Mouse (Mus musculus) spleen, adult 2 months (tissue): ENCODE data around the gene Mmp28. TPM values are rescaled to one million over a fixed set of nuclear protein-coding genes. Genes with fewer than 3 reads are reported as not detected.

Experiments used
- DNase-seq, 2 experiments: peaks; one replicate each; pipeline versions ENCODE4 v3.0.0 to v3.0.0-alpha.2; 2012 to 2021; ENCODE audit warnings: low spot score in 2 of 2, low read depth in 1 of 2
- H3K27ac ChIP-seq: fragments of 200-500 bp; 2 replicates; pipeline ENCODE4 v1.5.1; 2012; ENCODE audit warnings: low read length, inconsistent platforms; ENCODE audit not compliant: insufficient read depth
- H3K27me3 ChIP-seq: fragments of 200-500 bp; 2 replicates; pipeline ENCODE4 v1.6.1; 2012; ENCODE audit warnings: mild to moderate bottlenecking, moderate library complexity, low read length, inconsistent platforms; ENCODE audit not compliant: control insufficient read depth, insufficient read depth
- H3K36me3 ChIP-seq: fragments of 200-500 bp; 2 replicates; pipeline ENCODE4 v1.6.1; 2012; ENCODE audit warnings: mild to moderate bottlenecking, low read length, inconsistent platforms; ENCODE audit not compliant: control insufficient read depth, insufficient read depth
- H3K4me1 ChIP-seq: fragments of 200-500 bp; 2 replicates; pipeline ENCODE4 v1.6.1; 2011; ENCODE audit warnings: inconsistent platforms; ENCODE audit not compliant: control insufficient read depth, insufficient read depth, insufficient read length
- H3K4me3 ChIP-seq: fragments of 200-500 bp; 2 replicates; pipeline ENCODE4 v1.5.1; 2011; ENCODE audit warnings: mild to moderate bottlenecking, inconsistent platforms; ENCODE audit not compliant: insufficient read depth, insufficient read length; ENCODE audit errors: extremely low read depth
- CTCF ChIP-seq: fragments of 200-500 bp; IDR thresholded peaks from 2 replicates; pipeline ENCODE4 v1.5.1; 2011; ENCODE audit warnings: mild to moderate bottlenecking, inconsistent platforms; ENCODE audit not compliant: insufficient read depth, insufficient read length, insufficient replicate concordance; ENCODE audit errors: extremely low read depth
- POLR2A ChIP-seq: fragments of 200-500 bp; IDR thresholded peaks from 2 replicates; pipeline ENCODE4 v1.6.1; 2011; ENCODE audit warnings: low read depth, low read length, inconsistent platforms
- WGBS: fragments of 180-500 bp; shearing (Covaris S2); methylation state at CpG from one replicate; pipeline ENCODE4 v1.1.7; 2018; 5-methylcytosine and 5-hydroxymethylcytosine counted together
- polyA plus RNA-seq: library from polyadenylated mRNA; depleted of rRNA; stranded (reverse); fragments of >200 nt; gene quantifications from 2 replicates; pipeline ENCODE4 v1.2.3, GENCODE M21; 2012

Gene Mmp28
- polyA plus RNA-seq, 1 experiment = 6.3 TPM

DNA sequence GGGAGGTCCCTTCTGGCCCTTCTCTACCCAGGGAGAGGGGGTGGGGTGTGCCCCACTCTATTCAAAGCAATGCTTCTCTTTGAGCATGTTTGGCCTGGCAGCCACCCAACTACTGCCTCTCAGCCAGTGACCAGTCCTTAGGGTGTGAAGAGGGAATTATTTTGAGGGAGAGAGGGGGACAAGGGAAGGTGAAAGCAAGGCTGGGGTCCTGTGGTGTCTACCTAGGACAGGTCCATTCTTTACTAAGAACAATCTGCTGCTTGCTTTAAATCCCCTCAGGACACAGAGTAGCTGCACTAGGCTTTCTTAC lies 14.0 kb downstream of the Mmp28 start:
- no peak overlapping the region for H3K27ac ChIP-seq
- no peak for TF ChIP-seq POLR2A
- TF ChIP-seq CTCF = no peak
- no peak overlapping the region for H3K4me3 ChIP-seq
- H3K36me3 ChIP-seq = no peaks in the 10 kb centered on the region
- H3K27me3 ChIP-seq = no peaks in the 10 kb centered on the region
- DNase-seq = no peak
- H3K4me1 ChIP-seq = peaks cover 5% of the 10 kb centered on the region; the same call in 1 of the 2 replicates

DNA sequence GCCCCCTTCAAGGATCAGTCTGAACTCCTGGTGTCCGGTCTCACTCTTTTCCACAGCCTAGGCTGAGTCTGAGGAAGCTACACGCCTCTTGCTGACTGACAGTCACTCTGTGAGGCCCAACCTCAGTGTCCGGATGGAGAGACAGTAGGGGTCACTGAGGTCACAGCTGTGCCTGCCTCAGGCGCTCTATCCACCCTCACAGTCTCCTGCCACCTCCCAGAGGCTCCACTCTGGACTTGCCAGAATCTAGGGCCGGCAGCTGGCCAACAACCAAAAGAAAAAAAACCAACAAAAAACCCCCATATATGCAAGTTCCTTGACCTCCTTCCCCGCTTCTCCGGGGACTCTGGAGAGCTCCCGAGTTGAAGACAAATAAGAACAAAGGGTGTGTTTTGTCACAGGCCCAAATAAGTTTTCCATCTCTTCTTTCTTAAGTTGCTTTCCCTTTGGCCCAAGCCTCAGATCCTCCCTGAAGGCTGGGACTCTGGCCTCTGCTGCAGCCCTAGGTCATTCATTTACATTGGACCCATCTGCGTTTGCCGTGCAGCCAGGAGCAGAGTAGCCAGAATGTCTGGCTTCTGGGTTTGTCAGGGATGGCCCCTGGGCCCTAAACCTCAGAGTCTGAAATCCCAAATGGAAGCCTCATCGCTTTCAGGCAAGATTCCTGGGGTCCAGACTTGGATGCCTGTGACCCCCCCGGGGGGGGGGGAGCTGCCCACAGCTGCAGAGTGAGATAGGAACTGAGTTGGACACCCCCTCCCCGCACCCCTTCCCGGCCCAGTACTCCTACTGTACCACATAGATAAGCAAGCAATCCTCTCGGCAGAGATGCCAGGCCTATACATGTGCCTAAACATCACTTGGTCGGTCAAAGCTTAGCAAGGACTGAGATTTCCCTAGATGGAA lies 14.6 kb downstream of the Mmp28 start:
- 77% methylated on average over 16 of the region's 16 CpGs for WGBS
- Histone ChIP-seq H3K4me3 (no peak overlapping the region), H3K36me3 (no peaks in the 10 kb centered on the region), H3K27ac (no peak overlapping the region), H3K27me3 (no peaks in the 10 kb centered on the region), H3K4me1 (peaks cover 5% of the 10 kb centered on the region; the same call in 1 of the 2 replicates)
- no peak for TF ChIP-seq CTCF
- TF ChIP-seq POLR2A = no peak
- no peak for DNase-seq

DNA sequence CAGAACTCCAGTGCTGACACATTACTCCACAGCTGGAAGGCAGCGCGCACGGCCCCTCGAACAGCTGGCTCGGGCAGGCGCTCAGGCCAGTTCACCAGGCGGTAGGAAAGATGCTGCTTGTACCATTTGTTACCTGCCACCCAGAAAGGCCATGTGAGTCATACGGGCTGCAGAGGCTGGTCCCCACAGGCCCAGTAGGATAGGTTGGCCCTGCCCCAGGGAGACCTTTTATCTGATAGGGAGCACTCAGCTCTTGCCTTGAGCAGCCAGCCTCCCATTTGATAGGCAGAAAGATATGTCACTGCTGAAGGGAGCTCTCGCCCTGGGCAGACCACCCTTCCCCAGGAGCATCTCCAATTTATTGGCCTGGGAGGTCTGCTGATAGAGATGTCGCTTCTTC lies 15.3 kb downstream of the Mmp28 start:
- 84% methylated on average over 10 of the region's 10 CpGs for WGBS
- no peak for DNase-seq
- TF ChIP-seq POLR2A (no peak), CTCF (no peak)
- Histone ChIP-seq H3K27me3 (no peaks in the 10 kb centered on the region; the same call in 1 of the 2 replicates), H3K27ac (no peak overlapping the region), H3K4me3 (no peak overlapping the region), H3K4me1 (peaks cover 5% of the 10 kb centered on the region; the same call in 1 of the 2 replicates), H3K36me3 (no peaks in the 10 kb centered on the region)

DNA sequence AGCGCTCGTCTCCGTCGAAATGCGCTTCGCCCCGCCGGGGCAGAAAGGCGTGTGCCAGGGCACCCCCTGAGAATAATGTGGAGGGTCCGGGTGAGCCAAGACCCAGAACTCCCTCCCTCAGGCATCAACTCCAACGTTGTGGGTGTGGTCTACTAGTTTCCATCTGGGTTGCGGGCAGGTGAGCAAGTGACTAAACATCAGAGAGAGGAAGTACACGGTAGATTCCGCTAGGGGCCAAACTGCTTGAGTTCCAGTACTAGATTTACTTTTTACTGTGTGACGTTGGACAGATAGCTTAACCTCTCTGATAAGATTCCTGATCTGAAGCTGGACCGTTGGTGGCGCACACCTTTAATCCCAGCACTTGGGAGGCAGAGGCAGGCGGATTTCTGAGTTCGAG lies 17.9 kb downstream of the Mmp28 start:
- no peak overlapping the region for H3K27ac ChIP-seq
- peaks cover 5% of the 10 kb centered on the region; the same call in 1 of the 2 replicates for H3K4me1 ChIP-seq
- H3K27me3 ChIP-seq = no peaks in the 10 kb centered on the region; the same call in 1 of the 2 replicates
- TF ChIP-seq POLR2A = no peak
- TF ChIP-seq CTCF = no peak
- WGBS = 28% methylated on average over 19 of the region's 19 CpGs
- H3K4me3 ChIP-seq = peak overlapping the region; percentile 38; the same call in 1 of the 2 replicates
- no peaks in the 10 kb centered on the region for H3K36me3 ChIP-seq
- peak in 1 of 2 experiments; percentile 30 for DNase-seq

DNA sequence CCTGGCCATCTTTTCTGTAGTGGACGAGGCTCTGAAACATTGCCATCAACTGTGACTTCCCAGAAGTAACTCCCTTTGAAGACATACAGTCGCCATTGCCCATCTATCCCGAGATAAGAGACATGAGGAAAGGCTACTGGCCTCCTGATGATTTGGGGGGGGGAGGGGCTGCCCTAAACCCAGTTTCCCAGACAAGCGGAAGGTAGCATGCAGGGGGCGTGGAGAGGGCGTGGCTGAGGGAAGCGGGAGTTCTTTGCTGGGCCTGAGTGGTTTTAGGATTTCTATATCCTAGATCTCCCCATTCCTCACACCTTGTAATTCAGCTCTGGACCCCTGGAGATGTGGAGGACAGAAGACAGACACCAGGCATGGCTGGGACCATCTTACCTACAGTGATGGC lies 19.0 kb downstream of the Mmp28 start:
- no peak for DNase-seq
- TF ChIP-seq CTCF (no peak), POLR2A (no peak)
- H3K4me1 ChIP-seq = peaks cover 5% of the 10 kb centered on the region; the same call in 1 of the 2 replicates
- no peaks in the 10 kb centered on the region; the same call in 1 of the 2 replicates for H3K27me3 ChIP-seq
- no peaks in the 10 kb centered on the region for H3K36me3 ChIP-seq
- 11% methylated on average over 7 of the region's 7 CpGs for WGBS
- H3K4me3 ChIP-seq = no peak overlapping the region
- H3K27ac ChIP-seq = no peak overlapping the region

DNA sequence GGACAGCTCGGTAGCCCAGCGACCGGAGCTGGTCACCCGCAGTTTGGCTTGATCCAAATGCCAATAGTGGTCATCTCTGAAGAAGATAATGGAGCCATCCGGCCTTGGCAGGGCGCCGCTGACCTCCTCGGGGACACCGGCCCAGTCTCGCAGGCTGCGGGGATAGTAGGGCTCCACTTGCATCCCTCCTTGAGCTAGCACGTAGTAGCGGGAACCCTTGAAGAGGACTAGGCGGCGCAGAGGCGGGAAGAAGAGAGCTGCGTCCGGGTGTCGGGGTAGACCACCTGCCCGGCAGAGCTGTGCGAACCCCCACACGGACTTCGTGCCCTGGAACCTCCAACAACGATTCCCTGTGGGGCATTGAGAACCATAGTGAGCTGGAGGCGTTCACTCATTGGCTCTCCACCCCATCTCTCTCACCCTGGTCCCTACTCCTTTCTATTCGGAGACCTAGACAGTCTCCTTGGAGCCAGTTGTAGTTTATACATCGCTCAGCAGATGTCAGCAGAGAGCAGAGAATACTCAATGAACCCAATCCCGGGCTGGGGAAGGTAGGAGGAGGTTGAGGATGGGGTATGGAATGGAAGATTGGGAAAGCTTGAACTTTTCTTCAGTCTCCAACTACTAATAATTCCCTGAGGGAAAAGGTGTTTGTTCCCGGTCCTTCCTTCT lies 20.1 kb downstream of the Mmp28 start:
- TF ChIP-seq CTCF = peak; percentile 46; the same call in 1 of the 2 replicates
- no peak for TF ChIP-seq POLR2A
- no peak overlapping the region for H3K4me3 ChIP-seq

More for the DNA sequence above, 20.1 kb downstream of the Mmp28 start:
- Histone ChIP-seq H3K27me3 (no peaks in the 10 kb centered on the region; the same call in 1 of the 2 replicates), H3K36me3 (no peaks in the 10 kb centered on the region), H3K27ac (no peak overlapping the region), H3K4me1 (peaks cover 5% of the 10 kb centered on the region; the same call in 1 of the 2 replicates)
- DNase-seq = peak; percentile 19 to 61
- 25% methylated on average over 29 of the region's 29 CpGs for WGBS
